Mouse (Mus musculus): ENCODE measurements around the gene Chrm5. TPM values are rescaled to one million over a fixed set of nuclear protein-coding genes. Genes with fewer than 3 reads are reported as not detected.

Chrm5 gene
- polyA plus RNA-seq, 1 experiment from 2014 or later: not detected

- H3K36me3 ChIP-seq (ENCODE audit: control insufficient read depth, insufficient read depth, low read length): no peaks in the 10 kb centered on the region
- ATAC-seq (ENCODE audit: insufficient number of reproducible peaks, insufficient read depth, low FRiP score, low read depth): no peak
- no peaks in the 10 kb centered on the region for H3K9me3 ChIP-seq (ENCODE audit: control insufficient read depth, low read length)
- no peak overlapping the region for H3K9ac ChIP-seq (ENCODE audit: low read length)
- peaks cover 3 to 5% of the 10 kb centered on the region in 2 experiments; a peak in 2 of 4 replicates for H3K4me1 ChIP-seq (ENCODE audit: control insufficient read depth in 2 of 2, insufficient read depth in 2 of 2, low read length in 2 of 2)
- no peaks in the 10 kb centered on the region for H3K27me3 ChIP-seq (ENCODE audit: control insufficient read depth, insufficient read depth, low read length)
- WGBS: 4% methylated on average over 2 of the region's 2 CpGs
- H3K4me2 ChIP-seq (ENCODE audit: low read length): no peak overlapping the region
- H3K4me3 ChIP-seq (ENCODE audit: control insufficient read depth in 1 of 2, insufficient read depth in 1 of 2, low read depth in 1 of 2, low read length in 2 of 2): no peak overlapping the region
- no peak overlapping the region for H3K27ac ChIP-seq (replicated peaks in 1 of 2; ENCODE audit: control insufficient read depth in 1 of 2, insufficient read depth in 1 of 2, low read depth in 2 of 2, low read length in 2 of 2)
These were observed 995 bp upstream of the Chrm5 start for GRCm38 (mm10) chr2:112481564-112481963.

GRCm38 (mm10) chr2:112476554-112476953, 4.0 kb downstream of the Chrm5 start:
- H3K9ac ChIP-seq (ENCODE audit: low read length): no peak overlapping the region
- no peaks in the 10 kb centered on the region for H3K27me3 ChIP-seq (ENCODE audit: control insufficient read depth, insufficient read depth, low read length)
- ATAC-seq (ENCODE audit: insufficient number of reproducible peaks, insufficient read depth, low FRiP score, low read depth): no peak
- WGBS: 74% methylated on average over 6 of the region's 6 CpGs
- peaks cover 0 to 2% of the 10 kb centered on the region in 2 experiments; a peak in 1 of 4 replicates for H3K4me1 ChIP-seq (ENCODE audit: control insufficient read depth in 2 of 2, insufficient read depth in 2 of 2, low read length in 2 of 2)
- H3K4me3 ChIP-seq (ENCODE audit: control insufficient read depth in 1 of 2, insufficient read depth in 1 of 2, low read depth in 1 of 2, low read length in 2 of 2): no peak overlapping the region
- H3K27ac ChIP-seq (replicated peaks in 1 of 2; ENCODE audit: control insufficient read depth in 1 of 2, insufficient read depth in 1 of 2, low read depth in 2 of 2, low read length in 2 of 2): no peak overlapping the region
- H3K9me3 ChIP-seq (ENCODE audit: control insufficient read depth, low read length): no peaks in the 10 kb centered on the region
- H3K4me2 ChIP-seq (ENCODE audit: low read length): no peak overlapping the region
- H3K36me3 ChIP-seq (ENCODE audit: control insufficient read depth, insufficient read depth, low read length): no peaks in the 10 kb centered on the region

- no peak for ATAC-seq (ENCODE audit: insufficient number of reproducible peaks, insufficient read depth, low FRiP score, low read depth)
- no peak overlapping the region for H3K4me3 ChIP-seq (ENCODE audit: control insufficient read depth in 1 of 2, insufficient read depth in 1 of 2, low read depth in 1 of 2, low read length in 2 of 2)
- H3K36me3 ChIP-seq (ENCODE audit: control insufficient read depth, insufficient read depth, low read length): no peaks in the 10 kb centered on the region
- H3K4me2 ChIP-seq (ENCODE audit: low read length): no peak overlapping the region
- WGBS: 73% methylated on average over 5 of the region's 5 CpGs
- H3K9me3 ChIP-seq (ENCODE audit: control insufficient read depth, low read length): no peaks in the 10 kb centered on the region
- peaks cover 2 to 13% of the 10 kb centered on the region in 2 experiments; a peak in 3 of 4 replicates for H3K4me1 ChIP-seq (ENCODE audit: control insufficient read depth in 2 of 2, insufficient read depth in 2 of 2, low read length in 2 of 2)
- no peak overlapping the region for H3K27ac ChIP-seq (replicated peaks in 1 of 2; ENCODE audit: control insufficient read depth in 1 of 2, insufficient read depth in 1 of 2, low read depth in 2 of 2, low read length in 2 of 2)
- no peak overlapping the region for H3K9ac ChIP-seq (ENCODE audit: low read length)
- H3K27me3 ChIP-seq (ENCODE audit: control insufficient read depth, insufficient read depth, low read length): no peaks in the 10 kb centered on the region
These were observed 5.4 kb downstream of the Chrm5 start for GRCm38 (mm10) chr2:112474997-112475724.

- 90% methylated on average over 2 of the region's 2 CpGs for WGBS
- Histone ChIP-seq H3K27ac (replicated peaks in 1 of 2; ENCODE audit: control insufficient read depth in 1 of 2, insufficient read depth in 1 of 2, low read depth in 2 of 2, low read length in 2 of 2) (no peak overlapping the region), H3K27me3 (ENCODE audit: control insufficient read depth, insufficient read depth, low read length) (no peaks in the 10 kb centered on the region), H3K36me3 (ENCODE audit: control insufficient read depth, insufficient read depth, low read length) (peaks cover 20% of the 10 kb centered on the region), H3K4me3 (ENCODE audit: control insufficient read depth in 1 of 2, insufficient read depth in 1 of 2, low read depth in 1 of 2, low read length in 2 of 2) (no peak overlapping the region), H3K4me2 (ENCODE audit: low read length) (no peak overlapping the region), H3K9me3 (ENCODE audit: control insufficient read depth, low read length) (no peaks in the 10 kb centered on the region), H3K9ac (ENCODE audit: low read length) (no peak overlapping the region), H3K4me1 (ENCODE audit: control insufficient read depth in 2 of 2, insufficient read depth in 2 of 2, low read length in 2 of 2) (peaks cover 3 to 13% of the 10 kb centered on the region in 2 experiments; a peak in 3 of 4 replicates)
- ATAC-seq (ENCODE audit: insufficient number of reproducible peaks, insufficient read depth, low FRiP score, low read depth): no peak
These were observed 8.5 kb downstream of the Chrm5 start for GRCm38 (mm10) chr2:112472076-112472475.

GRCm38 (mm10) chr2:112470961-112471381, 9.6 kb downstream of the Chrm5 start:
- Histone ChIP-seq H3K27ac (replicated peaks in 1 of 2; ENCODE audit: control insufficient read depth in 1 of 2, insufficient read depth in 1 of 2, low read depth in 2 of 2, low read length in 2 of 2) (peak overlapping the region; percentile 21 to 66; a peak in 3 of 4 replicates), H3K36me3 (ENCODE audit: control insufficient read depth, insufficient read depth, low read length) (peaks cover 32% of the 10 kb centered on the region), H3K4me3 (ENCODE audit: control insufficient read depth in 1 of 2, insufficient read depth in 1 of 2, low read depth in 1 of 2, low read length in 2 of 2) (no peak overlapping the region), H3K9me3 (ENCODE audit: control insufficient read depth, low read length) (no peaks in the 10 kb centered on the region), H3K4me2 (ENCODE audit: low read length) (no peak overlapping the region), H3K27me3 (ENCODE audit: control insufficient read depth, insufficient read depth, low read length) (no peaks in the 10 kb centered on the region), H3K9ac (ENCODE audit: low read length) (no peak overlapping the region), H3K4me1 (ENCODE audit: control insufficient read depth in 2 of 2, insufficient read depth in 2 of 2, low read length in 2 of 2) (peaks cover 3 to 13% of the 10 kb centered on the region in 2 experiments; a peak in 3 of 4 replicates)
- WGBS: 31% methylated on average over 5 of the region's 5 CpGs
- 0 out of 2 replicates have a peak, but pooled peaks have one; percentile 35 for ATAC-seq (ENCODE audit: insufficient number of reproducible peaks, insufficient read depth, low FRiP score, low read depth)

GRCm38 (mm10) chr2:112469542-112469941, 11.0 kb downstream of the Chrm5 start:
- Histone ChIP-seq H3K27ac (replicated peaks in 1 of 2; ENCODE audit: control insufficient read depth in 1 of 2, insufficient read depth in 1 of 2, low read depth in 2 of 2, low read length in 2 of 2) (no peak overlapping the region), H3K9ac (ENCODE audit: low read length) (no peak overlapping the region), H3K9me3 (ENCODE audit: control insufficient read depth, low read length) (no peaks in the 10 kb centered on the region), H3K4me3 (ENCODE audit: control insufficient read depth in 1 of 2, insufficient read depth in 1 of 2, low read depth in 1 of 2, low read length in 2 of 2) (no peak overlapping the region), H3K4me2 (ENCODE audit: low read length) (no peak overlapping the region), H3K4me1 (ENCODE audit: control insufficient read depth in 2 of 2, insufficient read depth in 2 of 2, low read length in 2 of 2) (peaks cover 3 to 13% of the 10 kb centered on the region in 2 experiments; a peak in 3 of 4 replicates), H3K27me3 (ENCODE audit: control insufficient read depth, insufficient read depth, low read length) (no peaks in the 10 kb centered on the region), H3K36me3 (ENCODE audit: control insufficient read depth, insufficient read depth, low read length) (peaks cover 40% of the 10 kb centered on the region)
- no peak for ATAC-seq (ENCODE audit: insufficient number of reproducible peaks, insufficient read depth, low FRiP score, low read depth)

GRCm38 (mm10) chr2:112460557-112460956, 20.0 kb downstream of the Chrm5 start:
- no peaks in the 10 kb centered on the region for H3K27me3 ChIP-seq (ENCODE audit: control insufficient read depth, insufficient read depth, low read length)

More at GRCm38 (mm10) chr2:112460557-112460956, 20.0 kb downstream of the Chrm5 start:
- Histone ChIP-seq H3K36me3 (ENCODE audit: control insufficient read depth, insufficient read depth, low read length) (peaks cover 43% of the 10 kb centered on the region), H3K27ac (replicated peaks in 1 of 2; ENCODE audit: control insufficient read depth in 1 of 2, insufficient read depth in 1 of 2, low read depth in 2 of 2, low read length in 2 of 2) (no peak overlapping the region), H3K9me3 (ENCODE audit: control insufficient read depth, low read length) (no peaks in the 10 kb centered on the region; the same call in 1 of the 2 replicates), H3K4me2 (ENCODE audit: low read length) (no peak overlapping the region), H3K4me1 (ENCODE audit: control insufficient read depth in 2 of 2, insufficient read depth in 2 of 2, low read length in 2 of 2) (peaks cover 0 to 8% of the 10 kb centered on the region in 2 experiments; a peak in 1 of 4 replicates), H3K9ac (ENCODE audit: low read length) (no peak overlapping the region), H3K4me3 (ENCODE audit: control insufficient read depth in 1 of 2, insufficient read depth in 1 of 2, low read depth in 1 of 2, low read length in 2 of 2) (no peak overlapping the region)
- 89% methylated on average over 3 of the region's 3 CpGs for WGBS
- ATAC-seq (ENCODE audit: insufficient number of reproducible peaks, insufficient read depth, low FRiP score, low read depth): no peak
